10 mouse cellular contexts compared by ENCODE assay signal in genomic region chr14:57103711-57104105, GRCm38 (mm10). TPM values are rescaled to one million over a fixed set of nuclear protein-coding genes. Genes with fewer than 3 reads are reported as not detected.
DNase-seq lines count a peak whose midpoint lies in the region; ATAC-seq and TF ChIP-seq lines count a peak whose summit lies in the region.
"Had no signal": no experiment of that assay in that cellular context is flagged by ENCODE, and none has a peak within 500 bp of the region (broad histone marks: within the 10 kb centered on the region; RNA-seq: fewer than 3 reads in every experiment).

No protein-coding gene starts in this region.

- no peak for TF ChIP-seq EP300 in heart, postnatal 0 days (IDR thresholded peaks at IDR 0.05; ENCODE audit: low read depth)

- 0 out of 2 replicates have a peak, but pooled peaks cover 2% of the 10 kb centered on the region for H3K4me1 ChIP-seq in heart, embryonic 11.5 days (ENCODE audit: control insufficient read depth, insufficient read depth, low read length)
- no peaks in the 10 kb centered on the region for H3K4me1 ChIP-seq in heart, postnatal 0 days (ENCODE audit: control insufficient read depth, insufficient read depth)
- peaks cover 19% of the 10 kb centered on the region; the same call in 1 of the 2 replicates for H3K4me1 ChIP-seq in liver, embryonic 12.5 days

- TF ChIP-seq CTCF in heart, postnatal 0 days (IDR thresholded peaks at IDR 0.05; ENCODE audit: low read depth): no peak

- H3K4me3 ChIP-seq in heart, embryonic 11.5 days (ENCODE audit: low read depth, low read length): peak overlapping the region; percentile 63
- H3K4me3 ChIP-seq in heart, postnatal 0 days (ENCODE audit: low read depth, low read length): peak overlapping the region; percentile 70
- H3K4me3 ChIP-seq in liver, embryonic 12.5 days: peak overlapping the region; percentile 58

- H3K9me3 ChIP-seq in heart, embryonic 11.5 days (replicated peaks; ENCODE audit: control insufficient read depth, low read length): no peaks in the 10 kb centered on the region
- H3K9me3 ChIP-seq in heart, postnatal 0 days (replicated peaks; ENCODE audit: control insufficient read depth, low read length): no peaks in the 10 kb centered on the region
- H3K9me3 ChIP-seq in liver, embryonic 12.5 days (replicated peaks): no peaks in the 10 kb centered on the region

- H3K27ac ChIP-seq in heart, embryonic 11.5 days (ENCODE audit: low read depth, low read length): no peak overlapping the region
- no peak overlapping the region for H3K27ac ChIP-seq in heart, postnatal 0 days (ENCODE audit: low read depth)
- no peak overlapping the region for H3K27ac ChIP-seq in liver, embryonic 12.5 days

- DNase-seq in heart, postnatal 25 days (ENCODE audit: low spot score): no peak
- peak; percentile 33 for DNase-seq in R1 (ENCODE audit: low read depth, low spot score)
- no peak for DNase-seq in heart, postnatal 0 days (ENCODE audit: low spot score)
- no peak for DNase-seq in layer of hippocampus, postnatal 14 days (ENCODE audit: low spot score in 2 of 2)
- DNase-seq in left cerebral cortex, postnatal 4 days: no peak

- no peaks in the 10 kb centered on the region for H3K36me3 ChIP-seq in heart, embryonic 11.5 days (ENCODE audit: control insufficient read depth, insufficient read depth, low read length)
- no peaks in the 10 kb centered on the region for H3K36me3 ChIP-seq in heart, postnatal 0 days (replicated peaks; ENCODE audit: control insufficient read depth, insufficient read depth, low read length)
- H3K36me3 ChIP-seq in liver, embryonic 12.5 days: no peaks in the 10 kb centered on the region

- WGBS in heart, embryonic 11.5 days (ENCODE audit: insufficient replicate concordance): 2% methylated on average over 22 of the region's 22 CpGs
- WGBS in heart, postnatal 0 days: 4% methylated on average over 22 of the region's 22 CpGs
- 3% methylated on average over 22 of the region's 22 CpGs for WGBS in liver, embryonic 12.5 days (ENCODE audit: insufficient replicate concordance)

- H3K9ac ChIP-seq in heart, embryonic 11.5 days (ENCODE audit: low read depth, low read length): peak overlapping the region; percentile 44; the same call in 1 of the 2 replicates
- peak overlapping the region; percentile 32 for H3K9ac ChIP-seq in heart, postnatal 0 days (replicated peaks; ENCODE audit: low read depth, low read length)
- H3K9ac ChIP-seq in liver, embryonic 12.5 days: peak overlapping the region; percentile 15; the same call in 1 of the 2 replicates

- no peak for ATAC-seq in heart, embryonic 11.5 days (replicated peaks; ENCODE audit: insufficient number of reproducible peaks, low FRiP score, low TSS enrichment)
- no peak for ATAC-seq in heart, postnatal 0 days (ENCODE audit: insufficient read depth, low read depth)
- no peak for ATAC-seq in liver, embryonic 12.5 days
- ATAC-seq in cerebellum, adult (ENCODE audit: insufficient number of reproducible peaks, low FRiP score, low TSS enrichment): no peak

- H3K4me2 ChIP-seq in heart, embryonic 11.5 days: peak overlapping the region; percentile 98
- H3K4me2 ChIP-seq in heart, postnatal 0 days (ENCODE audit: low read depth, low read length): peak overlapping the region; percentile 100
- peak overlapping the region; percentile 75 for H3K4me2 ChIP-seq in liver, embryonic 12.5 days

- H3K27me3 ChIP-seq in heart, embryonic 11.5 days (ENCODE audit: control insufficient read depth, insufficient read depth, low read length): peaks cover 61% of the 10 kb centered on the region
- peaks cover 69% of the 10 kb centered on the region for H3K27me3 ChIP-seq in heart, postnatal 0 days (ENCODE audit: control insufficient read depth, insufficient read depth, low read length)
- peaks cover 76% of the 10 kb centered on the region for H3K27me3 ChIP-seq in liver, embryonic 12.5 days (replicated peaks)

- intact Hi-C loops in heart, postnatal 25 days (cut with DNase I): no loop called here
- intact Hi-C loops in left cerebral cortex, postnatal 4 days (cut with DNase I): loop anchor here (10.0 kb wide), 1 partner anchor 301 kb away; no protein-coding TSS in a partner anchor

RNA-seq across cellular contexts. Expression of gene Gjb2, which starts 0.8 kb away (rescaled TPM):
- 0.96 and 1.2 TPM in 2 replicates for polyA plus RNA-seq in heart, embryonic 11.5 days (2014; fragmentation: Nextera tagmentation; extraction: Ambion mirVana)
- not detected for total RNA-seq in heart, postnatal 25 days (2021)
- total RNA-seq in heart, postnatal 0 days (2014; rRNA removed; ENCODE audit: low replicate concordance): 0.04 and 0.08 TPM in 2 replicates
- 0.10 TPM in 1 of 2 replicates, not detected in the other for polyA plus RNA-seq in heart, postnatal 0 days (2015; fragmentation: Nextera tagmentation; extraction: Ambion mirVana)
- polyA plus RNA-seq in liver, embryonic 12.5 days (2016; fragmentation: Nextera tagmentation; extraction: Ambion mirVana): 2.0 and 3.5 TPM in 2 replicates
- 1 to 10 TPM; 9.2 to 9.5 TPM for total RNA-seq in layer of hippocampus, postnatal 14 days (2021)
- 10 to 100 TPM in 1 of 2 experiments, 1 to 10 TPM in 1; 8.2 to 10.7 TPM for total RNA-seq in left cerebral cortex, postnatal 4 days (2021)
- total RNA-seq: MEL had no signal

RNA-seq across cellular contexts. Expression of gene Gm4491, which starts 12.0 kb away (rescaled TPM):
- polyA plus RNA-seq in heart, embryonic 11.5 days (2014; fragmentation: Nextera tagmentation; extraction: Ambion mirVana): not detected in 2 replicates
- not detected for total RNA-seq in heart, postnatal 25 days (2021)
- not detected in 2 replicates for total RNA-seq in heart, postnatal 0 days (2014; rRNA removed; ENCODE audit: low replicate concordance)
- polyA plus RNA-seq in heart, postnatal 0 days (2015; fragmentation: Nextera tagmentation; extraction: Ambion mirVana): not detected in 2 replicates
- not detected in 2 replicates for polyA plus RNA-seq in liver, embryonic 12.5 days (2016; fragmentation: Nextera tagmentation; extraction: Ambion mirVana)
- total RNA-seq in layer of hippocampus, postnatal 14 days (2021): under 1 TPM; 0.33 to 0.71 TPM
- total RNA-seq in left cerebral cortex, postnatal 4 days (2021): not detected
- total RNA-seq: MEL had no signal
- polyA plus RNA-seq: large intestine, adult 2 months had no signal

RNA-seq across cellular contexts. Expression of gene Gjb6, which starts 29.7 kb away (rescaled TPM):
- polyA plus RNA-seq in heart, embryonic 11.5 days (2014; fragmentation: Nextera tagmentation; extraction: Ambion mirVana): 0.11 TPM in 1 of 2 replicates, not detected in the other
- not detected for total RNA-seq in heart, postnatal 25 days (2021)
- 5.0 TPM in 1 of 2 replicates, not detected in the other for total RNA-seq in heart, postnatal 0 days (2014; rRNA removed; ENCODE audit: low replicate concordance)
- not detected in 2 replicates for polyA plus RNA-seq in heart, postnatal 0 days (2015; fragmentation: Nextera tagmentation; extraction: Ambion mirVana)
- 0.10 and 0.19 TPM in 2 replicates for polyA plus RNA-seq in liver, embryonic 12.5 days (2016; fragmentation: Nextera tagmentation; extraction: Ambion mirVana)
- 100 to 1,000 TPM in 1 of 2 experiments, 10 to 100 TPM in 1; 95.4 to 124 TPM for total RNA-seq in layer of hippocampus, postnatal 14 days (2021)
- total RNA-seq in left cerebral cortex, postnatal 4 days (2021): 10 to 100 TPM; 11.3 to 12.0 TPM
- total RNA-seq: MEL had no signal
- polyA plus RNA-seq: large intestine, adult 2 months had no signal

RNA-seq across cellular contexts. Expression of gene Gja3, which starts 45.8 kb away (rescaled TPM):
- 6.4 and 6.8 TPM in 2 replicates for polyA plus RNA-seq in heart, embryonic 11.5 days (2014; fragmentation: Nextera tagmentation; extraction: Ambion mirVana)
- total RNA-seq in heart, postnatal 25 days (2021): 10 to 100 TPM; 18.4 to 19.5 TPM
- 33.1 and 40.7 TPM in 2 replicates for total RNA-seq in heart, postnatal 0 days (2014; rRNA removed; ENCODE audit: low replicate concordance)
- 53.6 and 61.0 TPM in 2 replicates for polyA plus RNA-seq in heart, postnatal 0 days (2015; fragmentation: Nextera tagmentation; extraction: Ambion mirVana)
- not detected in 2 replicates for polyA plus RNA-seq in liver, embryonic 12.5 days (2016; fragmentation: Nextera tagmentation; extraction: Ambion mirVana)
- total RNA-seq in layer of hippocampus, postnatal 14 days (2021): under 1 TPM; 0.78 to 0.79 TPM
- 1 to 10 TPM; 1.3 to 1.7 TPM for total RNA-seq in left cerebral cortex, postnatal 4 days (2021)
- total RNA-seq: MEL had no signal
- polyA plus RNA-seq: large intestine, adult 2 months had no signal

Comparison
In these comparisons a context has a peak if more than half of its experiments do, and no peak if none do; other contexts are left out.
1. RNA of gene Gjb6, which starts 29.7 kb away (total RNA-seq): 95.4 to 124 TPM in layer of hippocampus, postnatal 14 days; 11.3 to 12.0 TPM in left cerebral cortex, postnatal 4 days, 5.0 TPM in heart, postnatal 0 days and not detected in heart, postnatal 25 days; every median in the first group is over 4 times any median in the second.
2. Peak in every context shown above with its lines, with median percentiles within 50 percentile points of each other: H3K4me2 ChIP-seq, H3K4me3 ChIP-seq and H3K9ac ChIP-seq.